Mouse (Mus musculus) subcutaneous adipose tissue, adult 2 months (tissue): ENCODE measurements around the gene Miip. TPM values are rescaled to one million over a fixed set of nuclear protein-coding genes. Genes with fewer than 3 reads are reported as not detected.

Experiments
- polyA plus RNA-seq: library from polyadenylated mRNA; depleted of rRNA; stranded (reverse); fragments of >200 nt; gene quantifications from 2 replicates; pipeline ENCODE4 v1.2.3, GENCODE M21; 2012; ENCODE audit warnings: low replicate concordance; rRNA removed

Miip gene
- 42.8 and 67.6 TPM in 2 replicates for polyA plus RNA-seq

DNA sequence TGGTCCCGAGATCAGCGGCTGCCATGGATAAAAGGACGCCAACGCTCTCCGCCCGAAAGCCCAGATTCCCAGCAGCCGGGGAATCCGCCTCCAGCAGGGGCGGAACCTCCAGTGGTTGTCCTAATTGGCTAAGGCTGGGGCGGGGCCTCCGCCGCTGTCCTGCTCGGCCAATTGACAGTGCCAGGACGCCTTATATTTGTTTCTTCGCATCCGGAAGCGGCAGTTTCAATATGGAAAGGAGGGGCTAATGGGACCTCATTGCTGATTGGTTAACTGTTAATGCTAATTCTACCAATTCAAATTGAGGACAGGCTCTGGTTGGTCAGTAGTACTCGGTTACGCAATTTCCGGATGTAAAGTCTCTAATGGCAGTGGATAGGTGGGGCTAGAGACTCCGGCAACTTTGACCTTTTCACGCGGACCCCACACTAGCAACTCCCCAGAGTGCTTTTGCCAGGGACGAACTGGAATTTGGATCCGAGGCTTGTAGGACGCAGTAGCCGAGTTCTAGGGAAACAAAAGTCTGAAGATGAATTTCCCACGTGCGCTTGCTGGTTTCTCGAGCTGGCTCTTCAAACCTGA, at the start of gene Miip, which contains the start of gene Fv1:
Gene Miip, minus strand, starts transcription at position 367 of the 582 bp plus-strand sequence.
Gene Fv1, plus strand, starts transcription at position 530 of the 582 bp plus-strand sequence.

GRCm38 (mm10) chr4:147904313-147905089, 35.9 kb upstream of the Miip start, which contains the start of gene Mfn2:
Gene Mfn2 (minus strand): TSS chr4:147904704.

GRCm38 (mm10) chr4:147847614-147848583, 20.7 kb downstream of the Miip start, which contains the start of gene Zfp933:
Gene Zfp933 (minus strand): TSS chr4:147848366.

Other genes starting within 250 kb of the Miip start
- 0.67 and 1.5 TPM in 2 replicates for gene Zfp979, start 226.3 kb downstream of the Miip start, polyA plus RNA-seq
- gene Zfp534, start 166.3 kb downstream of the Miip start, polyA plus RNA-seq, result not detected in 2 replicates
- gene Zfp984, start 59.0 kb downstream of the Miip start, polyA plus RNA-seq, result 0.82 and 1.1 TPM in 2 replicates
- gene Zfp933, start 20.4 kb downstream of the Miip start, polyA plus RNA-seq, result 1.3 and 1.8 TPM in 2 replicates
- gene Fv1, start 163 bp upstream of the Miip start, polyA plus RNA-seq, result 2.3 and 2.8 TPM in 2 replicates
- gene Mfn2, start 35.9 kb upstream of the Miip start, polyA plus RNA-seq, result 92.0 and 144 TPM in 2 replicates
- 108 and 128 TPM in 2 replicates for gene Plod1, start 68.0 kb upstream of the Miip start, polyA plus RNA-seq
- 57.6 and 73.2 TPM in 2 replicates for gene 2510039O18Rik, start 72.1 kb upstream of the Miip start, polyA plus RNA-seq
- gene Nppb, start 117.0 kb upstream of the Miip start, polyA plus RNA-seq, result not detected in 2 replicates
- 0.40 TPM in 1 of 2 replicates, not detected in the other for gene Nppa, start 131.9 kb upstream of the Miip start, polyA plus RNA-seq
- 11.7 and 20.6 TPM in 2 replicates for gene Clcn6, start 170.0 kb upstream of the Miip start, polyA plus RNA-seq
- gene Mthfr, start 170.3 kb upstream of the Miip start, polyA plus RNA-seq, result 38.3 and 42.9 TPM in 2 replicates
- 20.5 and 25.4 TPM in 2 replicates for gene Agtrap, start 219.2 kb upstream of the Miip start, polyA plus RNA-seq